Mouse (Mus musculus) liver, embryonic 12.5 days (tissue): ENCODE measurements around the gene Ccdc138. TPM values are rescaled to one million over a fixed set of nuclear protein-coding genes. Genes with fewer than 3 reads are reported as not detected.
"Not testable (repeated sequence)": the region's sequence is repeated elsewhere in the genome, so short reads cannot be mapped to it uniquely, and the experiment has no call there.

ENCODE experiments used
- ATAC-seq: fragments of 200-750 bp; cut with Nextera tagmentation; 2 replicates; pipeline ENCODE4 v1.8.0; 2017; ENCODE audit warnings: moderate number of reproducible peaks, mild to moderate bottlenecking, moderate library complexity
- H3K27ac ChIP-seq: fragments of 300-500 bp; sonication (generic); 2 replicates; pipeline ENCODE4 v1.5.1; 2016; ENCODE audit warnings: mild to moderate bottlenecking
- H3K27me3 ChIP-seq: fragments of 300-500 bp; sonication (generic); replicated peaks from 2 replicates; pipeline ENCODE4 v1.6.1; 2016; ENCODE audit warnings: mild to moderate bottlenecking, moderate library complexity
- H3K36me3 ChIP-seq: fragments of 300-500 bp; sonication (generic); 2 replicates; pipeline ENCODE4 v1.6.1; 2016; ENCODE audit warnings: mild to moderate bottlenecking, moderate library complexity
- H3K4me1 ChIP-seq: fragments of 300-500 bp; sonication (generic); 2 replicates; pipeline ENCODE4 v1.6.1; 2016
- H3K4me2 ChIP-seq: fragments of 300-500 bp; sonication (generic); 2 replicates; pipeline ENCODE4 v1.6.1; 2016; ENCODE audit warnings: mild to moderate bottlenecking, moderate library complexity
- H3K4me3 ChIP-seq: fragments of 300-500 bp; sonication (generic); 2 replicates; pipeline ENCODE4 v1.5.1; 2016; ENCODE audit warnings: mild to moderate bottlenecking, moderate library complexity
- H3K9ac ChIP-seq: fragments of 300-500 bp; sonication (generic); 2 replicates; pipeline ENCODE4 v1.6.1; 2016; ENCODE audit warnings: mild to moderate bottlenecking, moderate library complexity
- H3K9me3 ChIP-seq: fragments of 300-500 bp; sonication (generic); replicated peaks from 2 replicates; pipeline ENCODE4 v1.6.1; 2016; ENCODE audit warnings: mild to moderate bottlenecking, moderate library complexity
- whole genome bisulfite sequencing: fragments of 180-500 bp; shearing (Covaris S2); methylation state at CpG from one replicate; pipeline ENCODE4 v1.1.7; 2016; ENCODE audit not compliant: insufficient replicate concordance; 5-methylcytosine and 5-hydroxymethylcytosine counted together
- polyA plus RNA-seq: library from polyadenylated mRNA; unstranded; fragments of >200 nt; fragmentation: Nextera tagmentation; extraction: Ambion mirVana; gene quantifications from 2 replicates; pipeline ENCODE4 v1.2.1, GENCODE M21; 2016

Gene Ccdc138
- polyA plus RNA-seq, 1 experiment from 2014 or later = 3.6 TPM

- 71% methylated on average over 1 of the region's 1 CpGs for WGBS
- Histone ChIP-seq H3K9me3 (no peaks in the 10 kb centered on the region), H3K9ac (no peak overlapping the region), H3K4me3 (no peak overlapping the region), H3K27me3 (no peaks in the 10 kb centered on the region), H3K36me3 (0 out of 2 replicates have a peak, but pooled peaks cover 10% of the 10 kb centered on the region), H3K4me1 (no peaks in the 10 kb centered on the region), H3K4me2 (no peak overlapping the region), H3K27ac (no peak overlapping the region)
- no peak for ATAC-seq
These were observed 31.6 kb downstream of the Ccdc138 start for GRCm38 (mm10) chr10:58529358-58529757.

DNA sequence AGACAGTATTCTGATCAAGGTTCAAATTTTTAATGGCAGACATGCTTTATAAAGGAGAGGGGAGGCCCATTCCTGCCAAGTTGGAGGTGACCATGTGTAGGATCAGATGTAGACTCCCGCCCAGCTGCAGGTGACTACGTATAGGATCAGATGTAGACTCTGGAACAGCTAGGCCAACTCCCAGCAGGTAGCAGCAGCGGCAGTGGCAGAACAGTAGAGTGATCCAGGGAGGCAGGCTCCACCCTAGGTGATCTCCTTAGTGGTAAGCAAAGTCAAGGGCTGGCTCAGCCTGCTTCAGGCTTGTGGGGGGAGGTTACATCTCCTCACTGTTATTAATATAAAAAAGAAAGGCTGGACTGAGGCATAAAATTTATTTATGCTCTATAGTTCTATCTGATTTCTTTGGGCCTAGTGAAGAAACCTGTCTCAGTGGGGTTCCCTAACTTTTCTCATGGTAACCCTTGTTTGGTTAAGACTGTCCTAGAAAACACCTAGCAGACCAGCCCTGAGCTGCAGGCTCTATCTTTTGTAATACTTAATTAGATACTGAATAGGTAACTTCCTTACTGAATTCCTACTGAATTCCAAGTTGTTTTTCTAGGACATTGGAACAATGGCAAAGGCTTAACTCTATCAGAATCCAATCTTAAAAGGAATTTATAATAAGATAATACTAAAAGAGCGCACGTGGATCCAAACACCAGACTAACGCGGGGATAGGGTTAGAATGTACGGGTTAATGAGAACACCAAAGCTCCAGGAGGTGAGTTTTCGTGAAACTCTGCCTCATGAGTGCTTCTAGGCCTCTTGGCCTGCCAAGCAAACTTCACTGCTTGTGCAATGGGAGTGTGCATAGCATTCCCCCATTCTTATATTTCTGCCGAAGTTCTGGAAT is 33.4 kb downstream of the Ccdc138 start:
- ATAC-seq = no peak

DNA sequence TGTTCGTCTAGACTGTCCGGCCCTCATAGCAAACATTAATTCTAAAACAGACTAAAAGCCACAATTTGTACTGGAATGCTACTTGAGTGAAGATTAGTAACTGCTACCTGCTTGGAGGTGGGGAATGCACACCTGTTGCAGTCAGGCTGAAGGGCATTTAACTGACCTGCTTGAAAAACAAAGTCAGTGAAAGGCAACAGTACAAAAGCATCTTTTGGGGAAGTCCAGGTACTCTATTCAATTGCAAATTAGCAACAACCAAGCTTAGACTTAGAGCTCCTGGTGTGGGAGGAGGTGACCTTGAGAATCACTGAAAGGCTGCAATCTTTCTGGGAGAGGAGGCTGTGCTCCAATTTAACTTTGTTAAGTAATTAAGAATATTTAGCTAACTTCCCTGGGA is 34.4 kb downstream of the Ccdc138 start:
- Histone ChIP-seq H3K9ac (no peak overlapping the region), H3K4me3 (no peak overlapping the region), H3K27ac (no peak overlapping the region), H3K4me1 (no peaks in the 10 kb centered on the region), H3K4me2 (no peak overlapping the region), H3K36me3 (0 out of 2 replicates have a peak, but pooled peaks cover 10% of the 10 kb centered on the region), H3K9me3 (no peaks in the 10 kb centered on the region), H3K27me3 (no peaks in the 10 kb centered on the region)
- ATAC-seq = no peak
- 88% methylated on average over 2 of the region's 2 CpGs for WGBS

More for the DNA sequence above, 33.4 kb downstream of the Ccdc138 start:
- Histone ChIP-seq H3K4me3 (no peak overlapping the region), H3K4me1 (no peaks in the 10 kb centered on the region), H3K36me3 (0 out of 2 replicates have a peak, but pooled peaks cover 10% of the 10 kb centered on the region), H3K27ac (no peak overlapping the region), H3K27me3 (no peaks in the 10 kb centered on the region), H3K9me3 (no peaks in the 10 kb centered on the region), H3K4me2 (no peak overlapping the region), H3K9ac (no peak overlapping the region)
- 83% methylated on average over 10 of the region's 10 CpGs for WGBS

DNA sequence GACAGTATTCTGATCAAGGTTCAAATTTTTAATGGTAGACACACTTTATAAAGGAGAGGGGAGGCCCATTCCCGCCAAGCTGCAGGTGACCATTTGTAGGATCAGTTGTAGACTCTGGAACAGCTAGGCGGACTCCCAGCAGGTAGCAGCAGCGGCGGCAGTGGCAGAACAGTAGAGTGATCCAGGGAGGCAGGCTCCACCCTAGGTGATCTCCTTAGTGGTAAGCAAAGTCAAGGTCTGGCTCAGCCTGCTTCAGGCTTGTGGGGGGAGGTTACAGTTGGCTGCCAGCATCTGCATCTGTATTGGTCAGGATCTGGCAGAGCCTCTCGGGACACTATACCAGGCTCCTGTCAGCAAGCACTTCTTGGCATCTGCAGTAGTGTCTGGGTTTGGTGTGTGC is 38.5 kb downstream of the Ccdc138 start:
- peaks cover 12% of the 10 kb centered on the region; the same call in 1 of the 2 replicates for H3K36me3 ChIP-seq
- not testable (repeated sequence) for ATAC-seq, H3K4me1 ChIP-seq, H3K9ac ChIP-seq, H3K4me3 ChIP-seq, H3K27me3 ChIP-seq, H3K4me2 ChIP-seq, H3K9me3 ChIP-seq, H3K27ac ChIP-seq
- 81% methylated on average over 5 of the region's 5 CpGs for WGBS

GRCm38 (mm10) chr10:58540613-58541012 is 42.9 kb downstream of the Ccdc138 start:
- Histone ChIP-seq H3K4me3 (no peak overlapping the region), H3K4me2 (no peak overlapping the region), H3K27me3 (no peaks in the 10 kb centered on the region), H3K9me3 (no peaks in the 10 kb centered on the region), H3K9ac (no peak overlapping the region), H3K36me3 (peaks cover 10% of the 10 kb centered on the region; the same call in 1 of the 2 replicates), H3K27ac (no peak overlapping the region), H3K4me1 (no peaks in the 10 kb centered on the region)
- ATAC-seq = no peak
- 70% methylated on average over 13 of the region's 13 CpGs for WGBS

GRCm38 (mm10) chr10:58548739-58549138 is 51.0 kb downstream of the Ccdc138 start:
- ATAC-seq = no peak
- Histone ChIP-seq H3K9ac (no peak overlapping the region), H3K36me3 (no peaks in the 10 kb centered on the region), H3K4me3 (no peak overlapping the region), H3K27ac (no peak overlapping the region), H3K4me1 (no peaks in the 10 kb centered on the region), H3K9me3 (no peaks in the 10 kb centered on the region), H3K27me3 (no peaks in the 10 kb centered on the region), H3K4me2 (no peak overlapping the region)

DNA sequence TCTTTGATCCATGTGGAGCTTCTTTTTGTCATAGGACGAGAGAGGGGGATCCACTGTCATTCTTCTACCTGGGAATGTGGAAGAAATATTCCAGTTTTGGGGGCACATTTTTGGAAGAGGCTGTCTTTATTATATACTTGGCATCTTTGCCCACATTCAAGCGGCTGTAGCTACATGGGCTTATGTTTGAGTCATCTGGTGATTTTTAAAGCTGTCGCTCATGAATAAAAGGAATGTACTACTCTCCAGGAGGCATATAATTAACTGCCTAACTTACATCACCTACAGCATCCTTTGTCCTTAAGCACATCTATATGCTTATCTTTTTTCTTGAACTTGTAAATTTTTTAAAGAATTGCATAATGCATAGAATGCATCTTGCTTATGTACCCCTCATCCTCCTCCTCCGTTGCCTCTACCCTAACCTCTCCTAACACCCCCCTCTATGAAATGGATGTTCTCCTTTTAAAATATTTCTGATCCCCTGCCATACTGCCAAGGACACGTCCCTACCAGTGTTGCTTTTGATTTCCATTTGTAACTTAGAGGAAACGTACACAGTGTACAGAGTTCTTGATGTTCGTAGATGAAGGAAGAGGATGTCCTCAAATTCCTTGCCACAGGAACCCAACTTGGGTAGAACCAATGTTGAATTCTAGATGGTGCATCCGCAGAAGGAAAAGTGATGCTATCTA is 57.1 kb downstream of the Ccdc138 start:
- Histone ChIP-seq H3K27ac (no peak overlapping the region), H3K4me1 (no peaks in the 10 kb centered on the region), H3K36me3 (no peaks in the 10 kb centered on the region), H3K4me3 (no peak overlapping the region), H3K9ac (no peak overlapping the region), H3K9me3 (no peaks in the 10 kb centered on the region), H3K4me2 (no peak overlapping the region), H3K27me3 (no peaks in the 10 kb centered on the region)
- WGBS = 68% methylated on average over 8 of the region's 8 CpGs
- ATAC-seq = no peak

DNA sequence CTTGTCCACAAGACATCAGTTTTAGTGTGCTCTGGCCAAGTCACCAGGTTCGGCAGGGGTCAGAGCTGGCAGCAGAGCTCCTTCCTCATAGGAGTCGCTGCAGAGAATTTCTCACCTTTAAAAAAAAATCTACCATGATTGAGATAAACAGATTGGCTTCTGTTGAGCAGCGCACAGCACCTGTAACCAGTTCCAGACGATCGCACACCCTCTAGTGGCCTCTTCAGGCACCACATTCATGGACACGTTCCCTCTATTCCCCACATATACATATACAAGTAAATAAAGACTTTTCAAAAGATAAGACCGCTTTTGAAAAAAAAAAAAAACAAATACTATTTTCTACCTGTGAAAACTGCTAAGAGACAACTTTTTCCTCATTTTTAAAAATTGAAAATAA is 61.4 kb downstream of the Ccdc138 start:
- Histone ChIP-seq H3K9ac (no peak overlapping the region), H3K9me3 (no peaks in the 10 kb centered on the region), H3K27me3 (no peaks in the 10 kb centered on the region), H3K27ac (no peak overlapping the region), H3K4me3 (no peak overlapping the region), H3K4me1 (no peaks in the 10 kb centered on the region), H3K4me2 (no peak overlapping the region), H3K36me3 (no peaks in the 10 kb centered on the region)
- no peak for ATAC-seq
- 20% methylated on average over 7 of the region's 7 CpGs for WGBS

GRCm38 (mm10) chr10:58559901-58560300 is 62.2 kb downstream of the Ccdc138 start:
- H3K27ac ChIP-seq = no peak overlapping the region
- 14% methylated on average over 3 of the region's 3 CpGs for WGBS
- H3K36me3 ChIP-seq = no peaks in the 10 kb centered on the region
- no peak overlapping the region for H3K4me3 ChIP-seq
- H3K4me2 ChIP-seq = no peak overlapping the region
- no peak for ATAC-seq
- H3K27me3 ChIP-seq = no peaks in the 10 kb centered on the region
- no peaks in the 10 kb centered on the region for H3K4me1 ChIP-seq
- H3K9me3 ChIP-seq = no peaks in the 10 kb centered on the region
- H3K9ac ChIP-seq = no peak overlapping the region

GRCm38 (mm10) chr10:58560521-58560920 is 62.8 kb downstream of the Ccdc138 start:
- 68% methylated on average over 6 of the region's 6 CpGs for WGBS
- Histone ChIP-seq H3K27ac (no peak overlapping the region), H3K4me2 (no peak overlapping the region), H3K27me3 (no peaks in the 10 kb centered on the region), H3K4me1 (no peaks in the 10 kb centered on the region), H3K36me3 (no peaks in the 10 kb centered on the region), H3K9me3 (no peaks in the 10 kb centered on the region), H3K9ac (no peak overlapping the region), H3K4me3 (no peak overlapping the region)
- ATAC-seq = no peak

- no peak for ATAC-seq
- H3K9ac ChIP-seq = no peak overlapping the region
- no peak overlapping the region for H3K4me3 ChIP-seq
- no peaks in the 10 kb centered on the region for H3K36me3 ChIP-seq
- no peaks in the 10 kb centered on the region for H3K27me3 ChIP-seq
- no peak overlapping the region for H3K27ac ChIP-seq
- no peaks in the 10 kb centered on the region for H3K9me3 ChIP-seq
- no peak overlapping the region for H3K4me2 ChIP-seq
- 50% methylated on average over 5 of the region's 5 CpGs for WGBS
- no peaks in the 10 kb centered on the region for H3K4me1 ChIP-seq
These were observed 87.9 kb downstream of the Ccdc138 start for GRCm38 (mm10) chr10:58585427-58586223.

DNA sequence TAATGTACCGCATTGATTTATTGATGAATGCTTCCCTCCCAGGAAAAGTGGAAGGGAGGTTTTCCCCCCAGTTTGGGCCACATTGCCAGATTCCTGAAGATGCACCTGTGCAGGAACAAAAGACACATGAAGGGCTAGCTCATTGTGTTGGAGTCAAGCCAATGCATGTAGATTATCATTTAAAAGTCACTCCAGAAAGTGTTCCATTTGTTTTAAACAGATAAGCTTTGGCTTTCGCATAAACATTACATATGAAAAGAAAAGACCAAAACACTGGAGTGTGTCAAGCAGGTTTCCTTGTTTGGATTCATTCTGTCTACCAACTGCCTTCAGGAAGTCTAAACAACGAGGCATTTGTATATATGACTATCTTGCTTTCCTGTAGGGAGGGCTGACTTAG is 96.7 kb downstream of the Ccdc138 start:
- no peak overlapping the region for H3K27ac ChIP-seq
- H3K4me2 ChIP-seq = no peak overlapping the region
- WGBS = 65% methylated on average over 3 of the region's 3 CpGs
- H3K4me1 ChIP-seq = no peaks in the 10 kb centered on the region
- no peak overlapping the region for H3K4me3 ChIP-seq
- H3K9me3 ChIP-seq = no peaks in the 10 kb centered on the region
- H3K9ac ChIP-seq = no peak overlapping the region
- H3K27me3 ChIP-seq = no peaks in the 10 kb centered on the region
- no peak for ATAC-seq
- no peaks in the 10 kb centered on the region for H3K36me3 ChIP-seq
